Mouse (Mus musculus) embryo, embryonic 10 days (tissue): ENCODE data around the gene Ctdsp1.

Experiments
- DNase-seq: peaks from one replicate; pipeline ENCODE4 v3.0.0-alpha.2; 2015; ENCODE audit warnings: low spot score

Gene Ctdsp1

DNA sequence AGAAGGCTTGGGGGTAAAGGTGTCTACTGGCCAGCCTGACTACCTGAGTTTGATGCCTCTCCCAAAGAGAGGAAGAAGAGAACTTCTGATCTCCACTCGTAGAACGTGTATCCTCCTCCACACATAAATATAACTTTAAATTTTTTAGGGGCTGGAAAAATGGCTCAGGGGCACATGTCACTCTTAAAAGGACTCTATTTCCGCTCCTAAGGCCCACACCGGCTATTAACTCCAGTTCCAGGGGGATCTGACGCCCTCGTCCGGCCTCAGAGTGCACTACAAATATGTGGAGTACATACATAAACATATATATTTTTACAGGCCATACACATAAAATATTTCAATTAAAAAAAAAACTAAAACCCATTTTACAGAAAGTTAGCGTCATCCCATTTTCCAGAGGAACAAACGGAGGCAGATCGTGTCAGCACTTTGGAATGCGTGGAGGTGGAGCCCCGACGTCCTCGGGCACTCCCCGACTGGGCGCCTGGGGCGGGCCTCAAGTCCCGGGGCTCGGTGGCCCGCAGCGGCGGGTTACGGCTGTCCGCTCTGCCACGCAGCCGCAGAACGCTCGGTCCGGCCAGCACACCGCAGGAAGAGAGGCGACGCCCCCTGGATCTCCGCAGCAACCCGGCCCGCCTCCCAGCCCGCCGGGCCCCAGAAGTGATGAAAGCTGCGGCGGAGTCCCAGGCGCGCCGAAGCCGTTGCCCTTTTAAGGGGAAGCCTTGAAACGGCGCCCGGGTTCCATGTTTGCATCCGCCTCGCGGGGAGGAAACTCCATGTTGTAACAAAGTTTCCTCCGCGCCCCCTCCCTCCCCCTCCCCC is at the start of gene Ctdsp1:
TSS of gene Ctdsp1 (plus strand) at position 586 of the 825 bp plus-strand sequence.
- peak; percentile 96 for DNase-seq

DNA sequence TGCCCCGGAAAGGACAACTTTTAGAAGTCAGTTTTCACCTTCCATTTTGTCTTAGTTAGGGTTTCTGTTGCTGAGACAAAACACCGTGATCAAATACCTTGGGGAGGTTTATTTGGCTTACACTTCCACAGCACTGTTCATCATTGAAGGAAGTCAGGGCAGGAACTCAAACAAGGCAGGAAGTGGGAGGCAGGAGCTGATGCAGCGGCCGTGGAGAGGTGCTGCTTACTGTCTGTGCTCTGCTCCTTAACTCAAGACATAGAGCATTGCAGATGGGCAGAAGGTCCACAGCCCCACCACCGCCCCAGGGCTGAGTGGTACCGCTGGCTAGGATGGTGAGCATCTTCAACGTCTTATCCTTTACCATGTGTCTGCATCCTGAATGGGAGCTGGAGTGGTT is 49.4 kb upstream of the Ctdsp1 start:
- no peak for DNase-seq

DNA sequence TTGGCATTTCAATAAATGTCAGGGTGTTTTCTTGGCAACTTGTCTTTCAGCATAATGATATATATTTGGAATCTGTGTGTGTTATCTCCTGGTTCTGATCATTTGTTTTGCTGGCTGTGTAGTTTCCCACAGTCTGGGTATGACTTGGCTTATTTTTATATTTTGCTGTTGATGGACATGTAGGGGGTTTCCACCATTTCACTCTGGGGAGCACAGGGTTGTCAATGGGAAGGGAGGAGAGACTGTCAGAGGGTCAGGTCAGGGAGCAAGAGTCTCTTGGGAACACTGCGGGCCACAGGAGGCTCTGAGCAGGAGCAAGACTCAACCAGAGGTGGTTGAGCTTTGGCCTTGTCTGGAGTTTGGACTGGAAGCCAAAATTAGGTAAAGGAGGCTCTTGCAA is 49.0 kb upstream of the Ctdsp1 start:
- no peak for DNase-seq

DNA sequence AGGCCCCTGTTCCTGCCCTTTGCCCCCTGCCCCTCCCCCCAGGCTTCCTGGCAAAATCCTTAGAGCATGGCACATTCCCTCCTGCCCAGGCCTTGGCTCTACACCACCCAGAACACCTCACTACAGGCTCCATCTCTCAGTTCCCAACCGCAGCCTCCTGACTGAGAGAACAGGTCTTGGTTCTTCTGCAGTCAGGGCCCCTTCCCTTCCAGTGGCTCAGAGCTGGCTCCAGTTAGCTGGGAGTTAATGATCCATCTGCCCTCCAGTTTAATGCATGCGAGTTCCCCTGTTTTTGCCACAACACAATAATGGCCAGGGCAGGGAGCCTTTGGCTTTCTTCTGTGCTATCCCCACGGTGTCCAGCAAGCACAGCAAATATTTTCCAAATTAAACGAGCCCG is 48.1 kb upstream of the Ctdsp1 start:
- no peak for DNase-seq

DNA sequence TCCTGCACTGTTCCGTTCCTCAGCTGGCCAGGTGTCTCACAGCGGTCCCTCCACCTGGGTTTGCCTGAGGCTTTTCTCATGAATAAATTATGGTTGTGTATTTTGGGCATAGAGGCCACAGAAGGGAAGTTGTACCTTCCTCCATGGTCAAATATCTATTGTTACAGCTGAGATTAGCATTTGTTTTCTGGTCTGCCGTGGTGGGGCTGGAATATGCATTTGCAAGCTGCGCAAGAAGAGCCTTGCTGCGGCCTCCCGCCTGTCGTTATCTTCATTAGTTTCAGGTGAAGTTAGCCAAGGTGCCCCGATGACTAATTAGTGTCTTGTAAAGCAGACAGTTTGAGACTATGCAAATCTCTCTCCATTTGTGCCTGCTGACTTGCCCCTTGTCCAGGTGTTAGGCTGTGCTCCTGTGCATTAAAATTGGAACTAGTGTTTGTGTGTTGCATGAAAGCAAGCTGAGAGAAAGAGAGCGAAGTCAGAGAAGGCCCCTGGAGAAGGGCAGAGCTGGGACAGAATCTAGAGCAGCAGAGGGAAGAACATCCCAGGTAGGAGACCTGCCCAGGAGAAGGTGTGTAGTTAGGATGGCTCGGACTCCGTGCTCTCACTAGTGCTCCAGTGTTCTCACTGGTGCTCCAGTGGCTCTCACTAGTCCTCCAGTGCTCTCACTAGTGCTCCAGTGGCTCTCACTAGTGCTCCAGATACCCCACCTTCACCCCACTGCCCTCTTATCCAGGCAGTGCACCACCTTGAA is 47.0 kb upstream of the Ctdsp1 start:
- no peak for DNase-seq

DNA sequence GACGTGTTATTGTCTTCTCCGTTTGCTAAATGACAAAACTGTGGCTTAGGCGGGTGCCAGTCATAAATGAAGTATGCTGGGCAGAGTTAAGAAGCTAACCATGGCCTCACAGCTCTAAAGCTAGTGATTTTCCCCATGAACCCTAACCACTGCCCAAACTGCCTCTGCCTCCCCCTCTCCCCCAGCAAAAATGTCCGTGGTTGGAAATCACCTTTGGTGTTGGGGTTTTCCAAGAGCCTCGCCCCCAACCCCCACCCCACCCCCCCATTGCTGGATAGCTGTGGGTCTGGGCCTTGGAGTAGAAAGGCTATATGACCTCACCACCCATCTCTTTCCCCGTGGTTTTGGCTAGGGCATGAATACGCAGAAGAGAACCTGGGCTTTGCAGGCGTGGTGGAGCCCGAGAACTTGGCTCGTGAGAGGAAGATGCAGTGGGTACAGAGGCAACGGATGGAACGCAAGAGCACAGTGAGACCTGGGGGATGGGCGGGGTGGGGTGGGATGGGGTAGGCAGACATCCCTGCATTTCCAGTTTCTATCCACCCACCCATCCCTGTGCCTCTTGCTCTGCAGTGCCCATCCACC is 40.0 kb upstream of the Ctdsp1 start:
- no peak for DNase-seq

DNA sequence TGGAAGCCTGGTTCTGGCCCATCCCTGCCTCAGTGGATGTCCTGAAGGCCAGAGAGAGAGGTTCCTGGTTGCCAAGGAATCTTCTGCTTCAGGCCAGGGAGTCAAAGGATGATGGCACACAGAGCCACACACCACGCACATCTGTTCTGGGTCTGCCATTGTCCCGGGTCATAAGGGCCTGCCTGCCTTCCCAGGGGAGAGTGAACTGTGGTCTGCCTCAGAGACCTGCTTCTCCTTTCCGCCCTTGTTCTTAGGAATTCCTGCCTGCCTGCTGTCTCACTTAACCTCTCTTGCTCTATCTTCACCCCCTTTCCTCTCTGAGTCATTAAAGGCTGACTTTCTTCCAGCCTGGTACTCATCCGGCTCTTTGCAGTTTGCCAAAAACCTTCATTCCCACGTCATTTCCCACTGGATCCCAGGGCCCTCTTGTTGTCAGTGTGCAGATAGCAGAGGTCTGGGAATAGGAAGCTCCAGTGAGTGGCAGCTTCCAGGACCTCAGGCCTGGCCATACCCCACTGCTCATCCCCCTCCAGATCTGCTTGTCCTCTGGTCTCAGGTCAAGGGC is 38.7 kb upstream of the Ctdsp1 start:
- DNase-seq: no peak

DNA sequence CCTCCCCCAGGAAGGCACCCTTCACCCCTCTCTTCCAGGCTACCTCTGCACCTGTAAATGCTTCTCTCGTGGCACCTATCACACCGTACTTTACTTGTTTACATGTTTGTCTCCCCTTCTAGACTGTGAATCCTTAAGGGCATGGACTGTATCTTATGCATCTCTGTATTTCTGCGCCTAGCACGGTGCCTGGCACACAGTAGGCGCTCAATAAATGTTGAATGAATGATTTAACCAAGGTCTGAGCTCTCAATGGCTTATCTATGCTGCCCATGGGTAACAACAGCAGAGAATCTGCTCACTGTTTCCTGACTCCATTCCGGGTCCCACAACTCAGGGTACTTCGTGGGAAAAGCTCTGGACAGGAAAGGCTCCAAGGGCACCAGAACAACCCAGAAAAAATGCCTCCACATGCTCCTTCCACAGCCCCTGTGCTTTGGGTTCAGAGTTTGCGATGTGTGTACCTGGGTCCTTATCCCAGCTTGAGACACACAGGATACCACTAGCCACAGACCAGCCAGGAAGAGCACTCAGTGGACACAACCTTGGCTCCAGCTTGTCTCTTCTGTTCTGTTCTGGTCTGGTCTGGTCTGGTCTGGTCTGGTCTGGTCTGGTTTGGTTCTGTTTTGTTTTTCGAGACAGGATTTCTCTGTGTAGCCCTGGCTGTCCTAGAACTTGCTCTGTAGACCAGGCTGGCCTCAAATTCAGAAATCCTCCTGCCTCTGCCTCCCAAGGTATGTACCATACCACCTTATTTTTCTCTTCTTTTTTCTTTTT is 37.7 kb upstream of the Ctdsp1 start:
- DNase-seq: no peak

DNA sequence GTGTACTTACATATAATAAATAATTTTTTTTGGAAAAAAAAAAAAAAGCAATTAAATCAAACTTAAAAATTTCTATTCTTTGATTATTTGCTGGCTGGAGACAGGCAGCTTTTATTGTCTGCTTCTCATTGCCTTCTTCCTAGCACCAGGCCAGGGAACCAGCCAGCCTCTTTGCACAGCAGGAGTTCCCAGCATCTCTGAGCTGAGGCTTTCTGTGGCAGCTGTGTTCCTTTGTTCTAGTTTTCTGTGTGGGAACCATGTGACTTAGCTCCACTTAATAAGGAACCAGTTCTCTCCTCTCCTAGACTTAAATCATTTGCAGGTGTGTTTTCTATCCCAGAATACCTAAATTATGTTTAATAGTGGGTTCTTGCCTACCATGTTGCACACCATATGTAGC is 33.8 kb upstream of the Ctdsp1 start:
- no peak for DNase-seq

DNA sequence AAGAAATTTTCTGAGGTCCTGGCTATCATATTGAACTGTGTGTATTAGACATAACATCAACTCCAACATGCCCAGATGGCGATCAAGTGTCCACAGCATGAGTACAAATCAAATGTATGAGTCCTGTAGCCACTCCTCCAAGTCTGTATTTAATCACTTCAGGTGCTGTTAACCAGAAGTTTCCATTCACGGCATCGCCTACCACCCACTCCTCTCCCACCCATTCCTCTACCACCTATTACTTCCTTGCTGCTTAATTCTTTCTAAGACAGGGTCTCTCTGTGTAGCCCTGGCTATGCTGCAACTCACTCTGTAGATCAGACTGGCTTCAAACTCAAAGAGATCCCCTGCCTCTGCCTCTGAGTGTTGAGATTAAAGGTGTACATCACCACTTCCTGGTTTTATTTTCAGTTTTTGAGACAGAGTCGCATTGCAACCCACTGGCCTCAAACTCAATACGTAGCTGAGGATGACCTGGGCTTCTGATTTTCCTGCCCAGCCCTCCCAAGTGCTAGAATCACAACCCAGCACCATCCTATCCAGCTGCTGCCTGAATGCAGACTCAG is 31.3 kb upstream of the Ctdsp1 start:
- DNase-seq: no peak

DNA sequence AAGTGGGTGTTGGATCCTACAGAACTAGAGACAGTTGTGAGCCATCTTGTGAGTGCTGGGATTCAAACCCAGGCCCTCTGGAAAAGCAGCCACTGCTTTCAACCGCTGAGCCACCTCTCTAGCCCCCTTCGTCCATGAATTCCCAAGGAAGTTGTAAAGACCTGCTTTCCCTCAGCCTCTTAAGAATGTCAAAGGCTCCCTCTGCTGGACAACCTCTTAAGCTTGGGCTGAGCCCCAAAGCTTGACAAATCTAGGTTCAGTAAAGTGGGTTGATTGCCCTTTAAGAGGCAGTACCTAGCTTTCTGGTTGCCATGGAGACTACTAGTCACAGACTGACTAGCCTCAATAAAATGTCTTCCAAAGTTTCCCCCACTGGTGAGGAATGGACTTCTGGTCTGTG is 29.5 kb upstream of the Ctdsp1 start, which contains the start of gene Catip:
TSS of gene Catip (plus strand) at position 297 of the 400 bp plus-strand sequence.
- DNase-seq: peak; percentile 93

DNA sequence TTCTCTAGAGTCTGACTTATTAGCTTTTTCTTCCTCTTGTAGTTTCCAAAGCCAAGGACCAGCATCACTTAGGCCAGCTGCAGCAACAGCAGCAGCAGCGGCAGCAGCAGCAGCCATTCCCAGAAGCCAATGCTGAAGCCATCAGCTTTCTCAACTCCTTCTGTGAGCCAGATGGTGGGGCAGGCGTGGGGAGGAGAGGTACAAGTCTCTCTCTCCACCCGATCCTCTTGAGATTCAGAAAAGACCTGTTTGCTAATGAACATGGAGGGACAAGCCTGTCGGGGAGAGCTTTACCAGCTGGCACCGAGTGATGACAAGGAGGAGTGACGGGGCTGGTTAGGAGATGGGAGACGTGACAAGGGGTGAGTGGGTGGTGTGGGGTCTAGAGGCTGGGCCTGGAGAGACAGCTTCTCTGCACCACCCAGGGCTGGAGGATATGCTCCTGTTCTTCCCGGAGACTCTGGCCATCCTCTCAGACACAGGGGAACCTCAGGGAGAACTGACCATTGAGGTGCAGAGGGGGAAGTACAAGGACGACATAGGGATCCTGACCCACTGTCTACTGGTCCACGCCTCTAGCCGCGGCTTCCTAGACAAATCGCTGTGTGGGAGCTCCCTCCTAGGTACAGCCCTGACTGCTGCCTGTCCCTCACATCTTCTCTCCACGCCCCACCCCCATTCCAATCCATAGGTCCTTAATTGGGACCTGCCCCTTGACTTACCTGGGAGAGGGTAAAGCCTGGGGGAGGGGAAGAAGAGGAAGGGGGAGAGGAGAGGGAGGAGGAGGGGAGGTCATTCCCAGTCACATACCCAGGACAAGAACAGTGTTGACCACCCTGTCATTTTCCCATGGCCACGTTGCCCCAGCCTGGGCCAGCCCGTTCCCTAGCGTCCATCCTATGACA is 28.7 kb upstream of the Ctdsp1 start:
- no peak for DNase-seq

DNA sequence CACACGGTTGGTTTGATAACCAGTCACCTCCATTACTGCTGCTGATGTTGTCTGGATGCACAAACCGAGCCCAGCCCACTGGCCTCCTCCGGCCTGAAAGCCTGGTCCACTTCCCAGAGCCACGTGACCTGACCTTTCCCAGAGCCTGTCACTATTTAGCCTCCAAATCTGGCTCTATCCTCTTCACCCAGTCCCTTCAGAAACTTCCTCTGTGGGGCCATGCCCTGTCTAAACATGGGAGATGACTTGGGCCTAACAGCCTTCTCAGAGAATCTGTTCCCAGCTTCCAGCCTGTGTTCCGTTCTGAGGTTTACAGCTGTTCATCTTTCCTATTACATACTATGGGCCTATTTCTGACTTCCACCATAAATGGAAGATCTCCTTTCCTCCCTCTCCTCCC is 27.9 kb upstream of the Ctdsp1 start:
- DNase-seq: no peak

DNA sequence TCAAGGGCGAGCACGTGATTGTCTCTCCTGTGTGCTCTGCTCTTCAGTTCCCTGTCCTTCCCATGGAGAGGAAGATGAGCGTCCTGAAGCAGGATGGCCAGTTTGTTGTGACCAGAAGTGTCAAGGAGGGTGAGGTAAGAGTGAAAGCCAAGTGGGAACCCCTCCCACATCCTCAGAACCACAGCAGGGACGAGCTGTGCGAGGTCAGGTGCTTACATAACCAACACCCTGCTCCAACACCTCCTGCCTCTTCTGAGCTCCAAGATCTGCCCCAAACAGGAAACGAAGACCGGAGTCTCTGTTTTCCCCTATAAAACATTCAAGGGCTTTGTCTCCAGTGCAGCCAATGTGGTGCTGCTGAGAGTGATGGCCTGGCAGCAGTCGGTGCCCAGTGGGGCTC is 27.0 kb upstream of the Ctdsp1 start:
- no peak for DNase-seq

DNA sequence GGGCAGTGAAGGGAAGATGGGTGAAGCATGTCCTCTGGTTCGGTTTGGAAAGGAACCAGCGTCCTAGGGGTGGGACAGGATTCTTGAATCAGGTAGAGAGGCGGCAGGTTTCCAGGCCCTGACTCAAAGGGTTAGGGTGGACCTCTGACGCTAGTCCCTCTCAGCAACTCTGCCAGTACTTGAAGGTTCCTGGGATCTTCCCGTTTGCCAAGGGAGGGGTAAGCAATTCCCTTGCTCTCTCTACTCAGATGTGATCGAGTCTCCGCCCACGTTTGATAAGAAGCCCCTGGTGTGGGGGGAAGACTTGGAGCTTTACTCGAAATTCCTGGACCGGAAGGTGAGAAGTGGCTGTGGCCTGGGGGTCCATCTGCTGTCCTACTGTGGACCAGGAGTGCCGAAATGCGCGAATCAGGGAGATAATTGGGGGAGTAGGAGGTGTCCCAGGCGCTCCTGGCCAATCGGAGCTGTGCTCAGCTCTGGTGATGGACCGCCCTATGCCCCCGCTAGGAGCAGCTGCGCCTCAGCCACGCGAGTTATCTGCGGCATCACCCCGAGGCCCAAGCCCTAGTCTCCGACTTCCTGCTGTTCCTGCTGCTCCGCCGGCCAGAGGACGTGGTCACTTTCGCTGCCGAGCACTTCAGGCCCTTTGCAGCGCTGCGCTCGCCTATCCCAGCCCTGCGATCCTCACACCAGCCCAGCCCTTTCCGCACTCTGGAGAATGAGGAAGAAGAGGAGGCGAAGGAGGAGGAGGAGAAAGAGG is 23.2 kb upstream of the Ctdsp1 start:
- DNase-seq: peak; percentile 74

DNA sequence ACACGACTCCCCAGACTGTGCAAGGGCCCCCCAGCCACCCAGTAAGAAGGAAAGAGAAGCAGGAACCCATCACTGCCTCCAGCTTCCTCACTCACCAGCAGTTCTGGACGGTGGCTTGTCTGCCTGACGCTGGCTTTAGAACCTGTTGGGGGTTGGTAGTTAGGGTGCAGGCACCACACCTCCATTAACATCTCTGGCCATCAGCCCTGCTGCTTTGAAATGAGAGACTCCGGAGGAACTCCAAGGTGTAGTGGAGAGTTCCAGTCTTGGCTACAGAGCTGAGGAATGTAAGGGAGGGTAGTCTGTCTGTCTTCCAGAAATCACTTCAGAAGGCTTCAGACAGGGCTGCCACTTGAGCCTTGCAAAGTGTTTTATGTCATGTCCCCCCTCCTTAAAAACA is 21.3 kb upstream of the Ctdsp1 start:
- no peak for DNase-seq

DNA sequence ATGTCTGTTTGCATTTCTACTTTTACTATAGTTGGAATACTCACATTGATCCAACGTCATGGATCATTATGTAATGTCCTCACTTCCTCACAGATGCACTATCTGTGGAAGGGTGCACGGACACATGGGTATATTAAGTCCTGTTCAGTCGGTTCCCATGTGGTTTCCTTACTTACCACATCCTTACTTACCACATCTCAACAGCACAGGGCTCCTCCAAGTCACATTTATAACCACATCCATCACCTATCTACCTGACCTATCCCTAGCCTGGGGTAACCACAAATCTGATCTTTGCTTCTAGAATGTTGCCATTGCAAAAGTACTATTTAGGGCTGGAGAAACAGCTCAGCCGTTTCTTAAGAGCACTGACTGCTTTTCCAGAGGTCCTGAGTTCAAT is 17.9 kb upstream of the Ctdsp1 start:
- DNase-seq: no peak

DNA sequence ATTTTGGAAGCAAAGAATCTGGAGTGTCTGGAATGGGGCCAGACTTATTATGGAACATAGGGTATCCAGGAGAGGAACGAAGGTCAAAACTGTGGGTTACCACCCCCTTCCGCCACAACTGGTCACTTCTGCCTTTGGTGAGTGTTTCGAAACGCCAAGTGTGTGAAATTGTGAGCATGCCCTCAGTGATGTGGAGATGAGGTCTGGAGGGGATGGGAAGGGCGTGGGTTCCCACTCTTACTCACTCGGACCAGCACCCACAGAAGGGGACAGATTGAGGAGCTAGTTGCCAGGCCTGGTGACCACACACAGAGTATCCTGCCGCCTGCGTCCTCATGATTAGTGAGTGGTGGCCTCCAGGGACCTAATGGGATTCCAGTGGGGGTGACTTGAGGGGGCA is 16.3 kb upstream of the Ctdsp1 start, which contains the start of gene Slc11a1:
TSS of gene Slc11a1 (plus strand) at position 216 of the 400 bp plus-strand sequence.
- no peak for DNase-seq

DNA sequence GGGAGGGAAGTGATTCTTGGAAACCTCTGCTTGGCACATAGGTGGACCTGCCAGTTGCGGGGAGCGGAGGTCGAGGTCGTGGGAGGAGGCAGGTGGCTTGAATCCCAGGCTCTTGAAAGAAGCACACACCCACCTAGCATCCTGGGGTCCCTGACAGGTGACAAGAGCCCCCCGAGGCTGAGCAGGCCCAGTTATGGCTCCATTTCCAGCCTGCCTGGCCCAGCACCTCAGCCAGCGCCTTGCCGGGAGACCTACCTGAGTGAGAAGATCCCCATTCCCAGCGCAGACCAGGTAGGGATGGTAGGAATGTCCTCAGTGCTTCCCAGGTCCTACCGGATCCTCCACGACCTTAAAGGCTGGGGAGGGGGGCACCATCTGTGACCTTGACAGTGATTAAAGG is 15.7 kb upstream of the Ctdsp1 start:
- no peak for DNase-seq

DNA sequence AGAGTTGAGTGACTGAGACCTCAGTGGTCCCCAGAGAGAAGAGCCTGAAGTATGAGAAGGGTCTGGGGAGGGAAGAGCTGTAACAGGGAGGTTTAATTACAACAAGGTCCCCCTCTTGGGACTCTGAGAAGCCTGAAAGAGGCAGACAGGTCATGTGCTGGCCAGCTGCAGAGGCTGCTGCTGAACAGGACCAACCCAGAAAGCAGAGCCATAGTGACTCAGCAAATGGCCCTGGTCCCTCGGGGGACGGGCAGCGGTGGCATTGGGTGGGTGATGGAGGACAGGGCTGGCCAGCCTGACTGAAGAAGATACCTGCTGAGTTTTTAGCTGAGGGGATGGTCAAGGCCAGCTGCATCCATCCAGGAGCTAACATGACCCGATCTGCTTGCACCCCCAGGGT is 14.9 kb upstream of the Ctdsp1 start:
- DNase-seq: no peak
